Mouse (Mus musculus): ENCODE measurements at regions not wholly inside any gene's neighbourhood (a gene's known extent, or its start where the extent isn't known, plus 50 kb on each side); places are given as distances from the start of the nearest gene placed in this dataset.

GRCm38 (mm10) chr8:31314692-31315358, 2113.7 kb upstream of the 5930422O12Rik start:
- Histone ChIP-seq H3K4me2 (ENCODE audit: low read length) (no peak overlapping the region), H3K27ac (ENCODE audit: low read depth, low read length) (no peak overlapping the region), H3K9ac (ENCODE audit: low read length) (no peak overlapping the region), H3K4me1 (ENCODE audit: control insufficient read depth, insufficient read depth, low read length) (no peaks in the 10 kb centered on the region), H3K9me3 (replicated peaks; ENCODE audit: control insufficient read depth, low read length) (no peaks in the 10 kb centered on the region), H3K36me3 (ENCODE audit: control insufficient read depth, insufficient read depth, low read length) (no peaks in the 10 kb centered on the region), H3K27me3 (replicated peaks; ENCODE audit: control insufficient read depth, insufficient read depth, low read length) (no peaks in the 10 kb centered on the region), H3K4me3 (ENCODE audit: low read depth, low read length) (no peak overlapping the region)
- DNase-seq (ENCODE audit: low spot score) (no peak), ATAC-seq (no peak; the same call in 1 of the 2 replicates)
- WGBS, result 53% methylated on average over 5 of the region's 5 CpGs

GRCm38 (mm10) chr8:31315359-31315705, 2113.2 kb upstream of the 5930422O12Rik start:
- no peak; the same call in 1 of the 2 replicates for ATAC-seq
- no peak overlapping the region for H3K4me2 ChIP-seq (ENCODE audit: low read length)
- H3K4me1 ChIP-seq (ENCODE audit: control insufficient read depth, insufficient read depth, low read length), result no peaks in the 10 kb centered on the region
- H3K27ac ChIP-seq (ENCODE audit: low read depth, low read length), result no peak overlapping the region
- no peaks in the 10 kb centered on the region for H3K27me3 ChIP-seq (replicated peaks; ENCODE audit: control insufficient read depth, insufficient read depth, low read length)
- WGBS, result 44% methylated on average over 8 of the region's 8 CpGs
- H3K9me3 ChIP-seq (replicated peaks; ENCODE audit: control insufficient read depth, low read length), result no peaks in the 10 kb centered on the region
- H3K36me3 ChIP-seq (ENCODE audit: control insufficient read depth, insufficient read depth, low read length), result no peaks in the 10 kb centered on the region
- DNase-seq (ENCODE audit: low spot score), result peak; percentile 63
- no peak overlapping the region for H3K4me3 ChIP-seq (ENCODE audit: low read depth, low read length)
- no peak overlapping the region for H3K9ac ChIP-seq (ENCODE audit: low read length)

GRCm38 (mm10) chr8:31333545-31334297, 2094.8 kb upstream of the 5930422O12Rik start:
- WGBS, result 90% methylated on average over 7 of the region's 7 CpGs
- DNase-seq (ENCODE audit: low spot score), result peak; percentile 37
- H3K9ac ChIP-seq (ENCODE audit: low read length), result no peak overlapping the region
- no peak for ATAC-seq
- H3K36me3 ChIP-seq (ENCODE audit: control insufficient read depth, insufficient read depth, low read length), result no peaks in the 10 kb centered on the region
- H3K4me2 ChIP-seq (ENCODE audit: low read length), result no peak overlapping the region
- no peaks in the 10 kb centered on the region for H3K4me1 ChIP-seq (ENCODE audit: control insufficient read depth, insufficient read depth, low read length)
- no peaks in the 10 kb centered on the region for H3K9me3 ChIP-seq (replicated peaks; ENCODE audit: control insufficient read depth, low read length)
- H3K27me3 ChIP-seq (replicated peaks; ENCODE audit: control insufficient read depth, insufficient read depth, low read length), result no peaks in the 10 kb centered on the region
- no peak overlapping the region for H3K27ac ChIP-seq (ENCODE audit: low read depth, low read length)
- no peak overlapping the region for H3K4me3 ChIP-seq (ENCODE audit: low read depth, low read length)

- Histone ChIP-seq H3K27ac (ENCODE audit: low read depth, low read length) (no peak overlapping the region), H3K9ac (ENCODE audit: low read length) (no peak overlapping the region), H3K27me3 (replicated peaks; ENCODE audit: control insufficient read depth, insufficient read depth, low read length) (no peaks in the 10 kb centered on the region), H3K36me3 (ENCODE audit: control insufficient read depth, insufficient read depth, low read length) (no peaks in the 10 kb centered on the region), H3K4me2 (ENCODE audit: low read length) (no peak overlapping the region), H3K4me1 (ENCODE audit: control insufficient read depth, insufficient read depth, low read length) (no peaks in the 10 kb centered on the region), H3K9me3 (replicated peaks; ENCODE audit: control insufficient read depth, low read length) (no peaks in the 10 kb centered on the region), H3K4me3 (ENCODE audit: low read depth, low read length) (no peak overlapping the region)
- ATAC-seq (no peak), DNase-seq (ENCODE audit: low spot score) (no peak)
- WGBS, result 87% methylated on average over 4 of the region's 4 CpGs
Measured at GRCm38 (mm10) chr8:31348504-31348903, 2080.0 kb upstream of the 5930422O12Rik start.

GRCm38 (mm10) chr8:31369636-31370035, 2058.9 kb upstream of the 5930422O12Rik start:
- Histone ChIP-seq H3K4me3 (ENCODE audit: low read depth, low read length) (no peak overlapping the region), H3K9me3 (replicated peaks; ENCODE audit: control insufficient read depth, low read length) (no peaks in the 10 kb centered on the region), H3K9ac (ENCODE audit: low read length) (no peak overlapping the region), H3K4me1 (ENCODE audit: control insufficient read depth, insufficient read depth, low read length) (no peaks in the 10 kb centered on the region), H3K36me3 (ENCODE audit: control insufficient read depth, insufficient read depth, low read length) (no peaks in the 10 kb centered on the region), H3K27me3 (replicated peaks; ENCODE audit: control insufficient read depth, insufficient read depth, low read length) (no peaks in the 10 kb centered on the region), H3K4me2 (ENCODE audit: low read length) (no peak overlapping the region), H3K27ac (ENCODE audit: low read depth, low read length) (no peak overlapping the region)
- DNase-seq (ENCODE audit: low spot score), result no peak
- no peak for ATAC-seq
- WGBS, result 31% methylated on average over 5 of the region's 5 CpGs

- Histone ChIP-seq H3K4me3 (ENCODE audit: low read depth, low read length) (no peak overlapping the region), H3K9me3 (replicated peaks; ENCODE audit: control insufficient read depth, low read length) (no peaks in the 10 kb centered on the region), H3K27ac (ENCODE audit: low read depth, low read length) (no peak overlapping the region), H3K9ac (ENCODE audit: low read length) (no peak overlapping the region), H3K4me2 (ENCODE audit: low read length) (no peak overlapping the region), H3K4me1 (ENCODE audit: control insufficient read depth, insufficient read depth, low read length) (no peaks in the 10 kb centered on the region), H3K36me3 (ENCODE audit: control insufficient read depth, insufficient read depth, low read length) (no peaks in the 10 kb centered on the region), H3K27me3 (replicated peaks; ENCODE audit: control insufficient read depth, insufficient read depth, low read length) (no peaks in the 10 kb centered on the region)
- 37% methylated on average over 3 of the region's 3 CpGs for WGBS
- ATAC-seq (peak; percentile 42; the same call in 1 of the 2 replicates), DNase-seq (ENCODE audit: low spot score) (peak; percentile 25)
Measured at GRCm38 (mm10) chr8:31370137-31371010, 2058.1 kb upstream of the 5930422O12Rik start.

GRCm38 (mm10) chr8:31371656-31372055, 2056.9 kb upstream of the 5930422O12Rik start:
- H3K36me3 ChIP-seq (ENCODE audit: control insufficient read depth, insufficient read depth, low read length), result no peaks in the 10 kb centered on the region
- ATAC-seq (peak; percentile 34; the same call in 1 of the 2 replicates), DNase-seq (ENCODE audit: low spot score) (no peak)
- no peak overlapping the region for H3K4me2 ChIP-seq (ENCODE audit: low read length)
- no peak overlapping the region for H3K9ac ChIP-seq (ENCODE audit: low read length)
- H3K4me1 ChIP-seq (ENCODE audit: control insufficient read depth, insufficient read depth, low read length), result no peaks in the 10 kb centered on the region
- no peak overlapping the region for H3K27ac ChIP-seq (ENCODE audit: low read depth, low read length)
- H3K4me3 ChIP-seq (ENCODE audit: low read depth, low read length), result no peak overlapping the region
- H3K27me3 ChIP-seq (replicated peaks; ENCODE audit: control insufficient read depth, insufficient read depth, low read length), result no peaks in the 10 kb centered on the region
- no peaks in the 10 kb centered on the region for H3K9me3 ChIP-seq (replicated peaks; ENCODE audit: control insufficient read depth, low read length)
- whole genome bisulfite sequencing, result 45% methylated on average over 5 of the region's 5 CpGs

GRCm38 (mm10) chr8:31372397-31372796, 2056.1 kb upstream of the 5930422O12Rik start:
- H3K36me3 ChIP-seq (ENCODE audit: control insufficient read depth, insufficient read depth, low read length), result no peaks in the 10 kb centered on the region
- 74% methylated on average over 2 of the region's 2 CpGs for WGBS
- no peak overlapping the region for H3K4me3 ChIP-seq (ENCODE audit: low read depth, low read length)
- 0 out of 2 replicates have a peak, but pooled peaks have one; percentile 44 for ATAC-seq
- H3K9me3 ChIP-seq (replicated peaks; ENCODE audit: control insufficient read depth, low read length), result no peaks in the 10 kb centered on the region
- DNase-seq (ENCODE audit: low spot score), result peak; percentile 47
- H3K9ac ChIP-seq (ENCODE audit: low read length), result no peak overlapping the region
- H3K4me1 ChIP-seq (ENCODE audit: control insufficient read depth, insufficient read depth, low read length), result no peaks in the 10 kb centered on the region
- no peak overlapping the region for H3K4me2 ChIP-seq (ENCODE audit: low read length)
- H3K27me3 ChIP-seq (replicated peaks; ENCODE audit: control insufficient read depth, insufficient read depth, low read length), result no peaks in the 10 kb centered on the region
- no peak overlapping the region for H3K27ac ChIP-seq (ENCODE audit: low read depth, low read length)
